Mouse (Mus musculus): ENCODE results near the gene Gltp. TPM values are rescaled to one million over a fixed set of nuclear protein-coding genes. Genes with fewer than 3 reads are reported as not detected.

The Gltp gene
- polyA plus RNA-seq, 1 experiment: 6.3 TPM

DNA sequence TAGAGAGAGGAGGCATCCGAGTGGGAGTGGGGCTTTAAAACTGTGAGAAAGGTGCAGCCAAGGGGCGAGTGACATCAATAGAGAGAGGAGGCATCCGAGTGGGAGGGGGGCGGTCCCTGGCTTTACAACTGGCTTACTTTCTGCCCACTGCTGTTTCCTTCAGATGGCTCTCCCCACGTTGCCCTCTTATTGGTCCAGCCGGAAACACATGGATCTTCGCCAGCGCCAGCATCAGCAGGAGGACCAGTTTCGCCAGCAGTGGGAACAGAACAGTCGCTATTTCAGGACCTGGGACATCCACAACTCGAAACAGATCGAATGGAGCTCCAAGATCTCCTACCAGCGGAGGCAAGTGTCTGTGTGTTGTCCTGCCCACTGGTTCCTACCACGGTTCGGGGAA is 17.7 kb upstream of the Gltp start:
- H3K4me1 ChIP-seq (ENCODE audit: control insufficient read depth): peaks cover 24% of the 10 kb centered on the region
- no peaks in the 10 kb centered on the region for H3K27me3 ChIP-seq (ENCODE audit: control insufficient read depth)
- peaks cover 37% of the 10 kb centered on the region for H3K36me3 ChIP-seq (ENCODE audit: control insufficient read depth)
- peak overlapping the region; percentile 78 for H3K4me3 ChIP-seq (replicated peaks)
- TF ChIP-seq TAL1 (IDR thresholded peaks at IDR 0.05; ENCODE audit: low read length): no peak
- no peak for TF ChIP-seq GATA1 (IDR thresholded peaks at IDR 0.05; ENCODE audit: low read length)
- H3K9me3 ChIP-seq (ENCODE audit: control insufficient read depth, low read length): no peaks in the 10 kb centered on the region

GRCm38 (mm10) chr5:114707265-114708068 is 16.7 kb upstream of the Gltp start, which contains the start of gene Tchp:
Gene Tchp, plus strand, starts transcription at chr5:114707760.
- Histone ChIP-seq H3K4me1 (ENCODE audit: control insufficient read depth) (peaks cover 34% of the 10 kb centered on the region), H3K27me3 (ENCODE audit: control insufficient read depth) (no peaks in the 10 kb centered on the region), H3K9me3 (ENCODE audit: control insufficient read depth, low read length) (no peaks in the 10 kb centered on the region), H3K36me3 (ENCODE audit: control insufficient read depth) (peaks cover 29% of the 10 kb centered on the region), H3K4me3 (replicated peaks) (peak within 1 kb of the TSS; percentile 78)
- TF ChIP-seq GATA1 (IDR thresholded peaks at IDR 0.05; ENCODE audit: low read length) (no peak), TAL1 (IDR thresholded peaks at IDR 0.05; ENCODE audit: low read length) (no peak)

- Histone ChIP-seq H3K9me3 (ENCODE audit: control insufficient read depth, low read length) (no peaks in the 10 kb centered on the region), H3K36me3 (ENCODE audit: control insufficient read depth) (no peaks in the 10 kb centered on the region), H3K4me1 (ENCODE audit: control insufficient read depth) (peaks cover 24% of the 10 kb centered on the region), H3K27me3 (ENCODE audit: control insufficient read depth) (no peaks in the 10 kb centered on the region), H3K4me3 (replicated peaks) (no peak overlapping the region)
- TF ChIP-seq GATA1 (IDR thresholded peaks at IDR 0.05; ENCODE audit: low read length): no peak
- TF ChIP-seq TAL1 (IDR thresholded peaks at IDR 0.05; ENCODE audit: low read length): no peak
These were observed 11.9 kb upstream of the Gltp start for GRCm38 (mm10) chr5:114702403-114703392.

- Histone ChIP-seq H3K4me1 (ENCODE audit: control insufficient read depth) (peaks cover 24% of the 10 kb centered on the region), H3K27me3 (ENCODE audit: control insufficient read depth) (peaks cover 5% of the 10 kb centered on the region), H3K36me3 (ENCODE audit: control insufficient read depth) (no peaks in the 10 kb centered on the region), H3K4me3 (replicated peaks) (no peak overlapping the region), H3K9me3 (ENCODE audit: control insufficient read depth, low read length) (peaks cover 2% of the 10 kb centered on the region; the same call in 1 of the 2 replicates)
- TF ChIP-seq GATA1 (IDR thresholded peaks at IDR 0.05; ENCODE audit: low read length): no peak
- TF ChIP-seq TAL1 (IDR thresholded peaks at IDR 0.05; ENCODE audit: low read length): no peak
These were observed 8.2 kb upstream of the Gltp start for GRCm38 (mm10) chr5:114699015-114699414.

- Histone ChIP-seq H3K4me1 (ENCODE audit: control insufficient read depth) (peaks cover 17% of the 10 kb centered on the region), H3K36me3 (ENCODE audit: control insufficient read depth) (no peaks in the 10 kb centered on the region), H3K27me3 (ENCODE audit: control insufficient read depth) (peaks cover 12% of the 10 kb centered on the region), H3K4me3 (replicated peaks) (no peak overlapping the region), H3K9me3 (ENCODE audit: control insufficient read depth, low read length) (peaks cover 2% of the 10 kb centered on the region; the same call in 1 of the 2 replicates)
- TF ChIP-seq GATA1 (IDR thresholded peaks at IDR 0.05; ENCODE audit: low read length) (no peak), TAL1 (IDR thresholded peaks at IDR 0.05; ENCODE audit: low read length) (no peak)
These were observed 7.4 kb upstream of the Gltp start for GRCm38 (mm10) chr5:114698044-114698746.

GRCm38 (mm10) chr5:114696939-114697338 is 6.2 kb upstream of the Gltp start:
- Histone ChIP-seq H3K4me3 (replicated peaks) (no peak overlapping the region), H3K4me1 (ENCODE audit: control insufficient read depth) (peaks cover 10% of the 10 kb centered on the region), H3K27me3 (ENCODE audit: control insufficient read depth) (peaks cover 19% of the 10 kb centered on the region), H3K9me3 (ENCODE audit: control insufficient read depth, low read length) (peaks cover 2% of the 10 kb centered on the region; the same call in 1 of the 2 replicates), H3K36me3 (ENCODE audit: control insufficient read depth) (no peaks in the 10 kb centered on the region)
- TF ChIP-seq GATA1 (IDR thresholded peaks at IDR 0.05; ENCODE audit: low read length) (no peak), TAL1 (IDR thresholded peaks at IDR 0.05; ENCODE audit: low read length) (no peak)

DNA sequence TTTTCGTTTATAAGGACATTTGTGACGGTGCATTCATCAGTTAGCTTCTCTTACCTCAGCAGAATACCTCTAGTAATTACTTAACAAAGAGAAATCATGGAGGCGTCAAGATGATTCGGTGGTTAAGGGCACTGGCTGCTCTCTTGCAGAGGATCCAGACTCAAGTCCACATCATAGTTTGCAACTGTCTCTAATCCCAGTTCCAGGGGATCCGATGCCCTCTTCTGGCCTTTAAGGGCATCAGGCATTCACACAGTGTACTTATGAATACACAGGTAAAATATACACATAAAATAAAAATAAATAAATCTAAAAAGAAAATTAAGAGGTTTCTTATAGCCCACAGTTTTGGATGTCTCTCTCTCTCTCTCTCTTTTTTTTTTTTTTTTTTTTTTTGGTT is 5.0 kb upstream of the Gltp start:
- TF ChIP-seq TAL1 (IDR thresholded peaks at IDR 0.05; ENCODE audit: low read length): no peak
- no peak for TF ChIP-seq GATA1 (IDR thresholded peaks at IDR 0.05; ENCODE audit: low read length)
- H3K4me1 ChIP-seq (ENCODE audit: control insufficient read depth): peaks cover 19% of the 10 kb centered on the region
- H3K27me3 ChIP-seq (ENCODE audit: control insufficient read depth): peaks cover 21% of the 10 kb centered on the region
- H3K36me3 ChIP-seq (ENCODE audit: control insufficient read depth): no peaks in the 10 kb centered on the region
- peaks cover 2% of the 10 kb centered on the region; the same call in 1 of the 2 replicates for H3K9me3 ChIP-seq (ENCODE audit: control insufficient read depth, low read length)
- H3K4me3 ChIP-seq (replicated peaks): no peak overlapping the region

DNA sequence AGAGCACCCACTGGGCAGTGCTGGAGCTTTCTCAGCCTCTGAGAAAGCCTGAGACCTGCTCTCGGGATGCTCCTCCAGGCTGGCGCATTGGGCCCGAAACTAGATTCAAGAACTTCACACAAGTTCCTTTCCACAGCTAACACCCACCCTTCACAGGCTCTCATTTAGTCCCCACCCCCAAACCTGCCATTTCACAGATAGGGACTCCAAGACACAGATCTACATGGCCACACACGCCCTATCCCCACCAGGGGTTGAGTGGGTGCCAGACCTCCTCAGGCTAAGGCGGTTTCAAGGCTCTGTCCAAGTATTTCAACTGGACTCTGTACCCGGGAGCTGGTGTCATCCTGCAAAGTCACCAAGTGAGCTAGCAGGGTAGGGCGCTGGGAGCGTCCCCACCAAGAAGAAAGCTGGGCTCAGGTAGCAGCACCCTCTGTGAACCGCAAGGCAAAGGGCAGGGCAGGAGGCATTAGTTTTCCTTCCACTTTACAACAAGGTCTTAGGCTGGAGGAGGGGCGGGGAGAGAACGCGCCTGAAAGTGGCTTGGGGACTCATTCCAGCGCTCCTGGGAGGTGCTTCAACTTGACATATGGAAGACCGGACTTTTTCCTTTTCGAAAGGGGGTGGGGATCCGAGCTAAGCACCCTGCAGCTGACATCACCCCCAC is 951 bp downstream of the Gltp start:
- no peaks in the 10 kb centered on the region; the same call in 1 of the 2 replicates for H3K9me3 ChIP-seq (ENCODE audit: control insufficient read depth, low read length)
- TF ChIP-seq TAL1 (IDR thresholded peaks at IDR 0.05; ENCODE audit: low read length) (no peak), GATA1 (IDR thresholded peaks at IDR 0.05; ENCODE audit: low read length) (no peak)

More for the DNA sequence above, 951 bp downstream of the Gltp start:
- peaks cover 23% of the 10 kb centered on the region for H3K27me3 ChIP-seq (ENCODE audit: control insufficient read depth)
- H3K4me1 ChIP-seq (ENCODE audit: control insufficient read depth): peaks cover 51% of the 10 kb centered on the region
- no peaks in the 10 kb centered on the region; the same call in 1 of the 2 replicates for H3K36me3 ChIP-seq (ENCODE audit: control insufficient read depth)
- peak overlapping the region; percentile 88 for H3K4me3 ChIP-seq (replicated peaks)

Data from erythroblast, embryonic 14.5 days (primary cell).